Mouse (Mus musculus): ENCODE measurements around the gene Rgs6.

The Rgs6 gene

DNA sequence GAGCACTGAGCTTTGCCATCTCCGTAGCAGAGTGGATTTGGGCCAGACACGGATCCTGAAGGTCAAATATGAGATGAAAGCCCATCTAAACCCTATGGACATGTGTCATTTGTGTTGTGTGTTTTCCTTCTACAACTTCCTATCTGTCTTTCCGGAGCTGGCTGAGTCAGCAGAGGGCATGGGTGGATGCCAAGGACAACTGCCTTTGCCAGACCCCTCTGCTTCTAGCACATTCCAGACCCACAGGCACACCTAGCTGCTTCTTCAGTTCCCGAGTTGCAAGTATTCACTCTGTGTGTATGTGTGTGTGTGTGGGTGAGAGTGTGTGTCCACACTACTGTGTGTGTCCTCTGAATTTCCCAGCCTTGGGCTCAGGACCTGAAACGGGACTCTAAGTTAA, 547.9 kb downstream of the Rgs6 start:
- DNase-seq (ENCODE audit: low spot score), result no peak

DNA sequence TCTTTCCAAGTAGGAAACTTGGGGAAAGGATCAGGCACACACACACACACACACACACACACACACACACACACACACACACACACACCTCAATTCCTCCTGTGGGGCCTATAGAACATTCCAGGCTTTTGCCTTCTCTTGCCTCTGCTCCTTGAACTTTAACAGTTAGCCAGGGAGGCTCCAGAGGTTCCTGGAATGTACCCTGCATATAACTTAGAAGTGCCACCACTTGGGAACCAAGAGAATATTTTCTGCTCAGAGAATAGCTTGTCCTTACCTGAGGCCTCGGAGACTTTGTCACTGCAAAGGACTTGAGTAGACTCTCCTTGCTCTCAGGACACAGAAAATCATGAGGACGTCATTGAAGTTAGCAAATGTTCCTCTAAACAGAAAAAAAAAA, 548.4 kb downstream of the Rgs6 start:
- DNase-seq (ENCODE audit: low spot score), result no peak

- no peak for DNase-seq (ENCODE audit: low spot score)
Measured at GRCm38 (mm10) chr12:83137001-83137400, 548.9 kb downstream of the Rgs6 start.

DNA sequence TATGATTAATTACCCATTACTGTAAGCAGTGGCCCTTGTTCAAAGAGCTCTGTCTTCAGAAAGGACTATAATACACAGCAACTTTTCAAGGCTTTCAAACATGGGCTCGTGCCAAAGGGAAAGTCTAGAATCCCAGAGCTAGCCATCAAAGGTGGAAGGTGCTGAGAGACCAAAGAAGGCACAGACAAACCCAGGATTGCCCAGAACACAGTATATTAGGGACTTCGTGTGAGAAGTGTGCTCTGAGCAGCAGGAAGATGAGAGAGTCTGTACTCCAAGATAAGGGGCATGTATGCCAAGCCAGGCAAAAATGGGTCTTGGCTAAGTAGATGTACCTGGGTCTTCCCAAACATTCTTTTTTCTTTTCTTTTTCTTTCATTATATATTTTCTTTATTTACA, 553.1 kb downstream of the Rgs6 start:
- DNase-seq (ENCODE audit: low spot score), result no peak

DNA sequence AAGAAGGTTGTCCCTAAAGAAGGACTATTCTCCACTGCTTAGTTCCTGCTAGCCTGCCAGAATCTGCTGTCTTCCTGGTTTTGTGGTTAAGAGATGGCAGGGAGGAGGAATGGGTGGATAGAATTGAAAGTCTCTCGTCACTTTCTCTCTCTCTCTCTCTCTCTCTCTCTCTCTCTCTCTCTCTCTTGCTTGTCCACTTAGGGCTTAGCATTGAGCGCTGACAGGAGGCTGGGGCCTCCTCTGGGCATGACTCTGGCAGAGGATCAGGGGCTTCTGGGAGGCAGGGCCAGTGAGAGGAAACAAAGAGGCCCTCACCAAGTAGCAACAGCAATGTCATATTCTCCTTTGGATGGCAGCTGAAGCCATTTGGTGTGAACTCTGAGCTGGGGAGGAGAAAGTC, 554.4 kb downstream of the Rgs6 start:
- DNase-seq (ENCODE audit: low spot score), result no peak

DNA sequence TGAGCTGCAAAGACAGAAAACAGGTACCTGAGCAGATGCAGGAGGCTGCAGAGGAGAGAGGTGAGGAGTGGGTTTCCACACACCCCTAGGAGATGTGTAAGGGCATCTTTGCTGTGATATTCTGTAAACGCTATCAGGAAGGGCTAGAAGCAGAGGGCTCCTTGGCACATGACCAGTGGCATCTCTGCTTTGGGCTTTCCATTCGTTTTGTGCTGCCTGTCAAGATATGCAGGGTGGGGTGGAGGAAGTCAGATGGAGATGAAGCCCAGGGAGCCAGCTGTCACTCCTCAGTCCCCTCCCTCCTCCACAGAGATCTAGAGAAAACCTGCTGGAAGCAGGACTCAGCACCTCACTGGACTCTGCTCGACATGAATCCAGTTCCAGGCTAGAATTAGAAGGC, 555.0 kb downstream of the Rgs6 start:
- DNase-seq (ENCODE audit: low spot score), result no peak

GRCm38 (mm10) chr12:83143574-83143973, 555.5 kb downstream of the Rgs6 start:
- DNase-seq (ENCODE audit: low spot score), result no peak

DNA sequence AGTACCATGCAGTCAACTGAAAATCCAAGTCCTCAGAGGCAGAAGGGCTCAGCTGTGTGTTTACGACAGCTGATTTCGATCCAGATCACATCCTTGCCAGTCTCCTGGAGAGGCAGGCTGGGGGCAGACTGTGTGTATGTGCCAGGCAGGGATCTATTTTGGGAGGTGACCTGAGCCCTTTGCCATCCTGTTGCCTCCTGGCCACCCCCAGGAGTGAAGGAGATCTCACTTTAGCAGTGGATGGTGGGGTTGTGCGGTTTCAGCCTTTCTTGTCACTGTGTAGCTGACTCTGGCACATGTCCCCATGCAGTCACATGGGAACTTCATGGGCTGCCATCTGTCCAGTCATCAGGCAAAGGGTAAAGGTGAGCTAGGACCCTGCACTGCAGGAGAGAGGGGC, 557.0 kb downstream of the Rgs6 start:
- DNase-seq (ENCODE audit: low spot score), result no peak

DNA sequence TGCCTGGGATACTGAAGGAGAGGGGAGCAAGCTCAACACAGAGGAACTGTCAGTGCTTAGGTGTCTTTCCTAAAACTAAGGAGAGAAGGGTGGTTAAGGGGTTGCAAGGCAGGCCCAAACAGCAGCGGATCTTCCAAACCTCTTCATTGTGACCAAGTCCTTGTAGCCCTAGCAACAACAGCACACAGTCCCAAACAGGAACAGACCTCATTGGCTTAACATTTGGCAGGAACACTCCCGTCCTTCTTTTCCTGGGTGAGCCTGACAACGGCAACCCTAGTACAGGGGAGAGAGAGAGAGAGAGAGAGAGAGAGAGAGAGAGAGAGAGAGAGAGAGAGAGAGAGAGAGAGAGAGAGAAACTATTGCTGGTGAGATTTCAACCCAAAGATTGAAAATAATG, 557.8 kb downstream of the Rgs6 start:
- DNase-seq (ENCODE audit: low spot score), result no peak

DNA sequence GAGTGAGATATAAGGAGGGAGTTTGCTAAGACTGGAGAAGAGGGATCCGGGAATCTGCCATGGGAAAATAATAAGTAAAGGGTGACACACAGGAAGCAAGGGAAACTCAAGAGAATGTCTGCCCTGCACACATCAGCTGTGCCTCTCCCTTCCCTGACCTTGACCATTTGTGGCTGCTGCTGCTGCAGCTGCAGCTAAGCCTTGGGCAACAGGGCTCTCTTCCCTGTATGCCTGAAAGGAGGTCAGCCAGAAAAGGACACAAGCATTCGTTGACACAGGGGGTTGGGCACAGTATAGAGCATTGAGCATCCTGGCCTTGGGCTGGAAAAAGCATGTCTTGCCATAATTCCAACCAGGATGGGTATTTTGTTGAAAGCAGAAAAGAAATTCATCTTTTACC, 558.8 kb downstream of the Rgs6 start:
- peak; percentile 47 for DNase-seq (ENCODE audit: low spot score)

GRCm38 (mm10) chr12:83150030-83150429, 561.9 kb downstream of the Rgs6 start:
- DNase-seq (ENCODE audit: low spot score), result no peak

DNA sequence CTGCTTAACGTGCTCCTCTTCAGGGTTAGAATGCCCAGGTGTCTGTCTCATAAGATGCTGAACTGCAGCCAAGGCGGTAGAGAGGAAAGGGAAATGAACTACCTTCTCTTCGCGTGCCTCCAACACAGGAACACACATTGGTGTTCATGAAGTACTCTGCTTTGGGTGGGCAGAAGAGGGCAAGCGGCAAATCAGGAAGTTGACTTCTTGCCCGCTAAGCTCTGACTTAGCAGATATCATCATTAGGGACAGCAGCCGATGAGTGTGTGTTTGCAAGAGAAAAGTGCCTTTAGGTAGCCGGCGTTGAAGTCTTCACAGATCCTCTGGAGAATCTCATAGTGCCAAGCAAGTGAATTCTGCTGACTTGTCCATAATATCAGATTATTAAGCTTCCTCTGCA, 562.7 kb downstream of the Rgs6 start:
- DNase-seq (ENCODE audit: low spot score), result no peak

DNA sequence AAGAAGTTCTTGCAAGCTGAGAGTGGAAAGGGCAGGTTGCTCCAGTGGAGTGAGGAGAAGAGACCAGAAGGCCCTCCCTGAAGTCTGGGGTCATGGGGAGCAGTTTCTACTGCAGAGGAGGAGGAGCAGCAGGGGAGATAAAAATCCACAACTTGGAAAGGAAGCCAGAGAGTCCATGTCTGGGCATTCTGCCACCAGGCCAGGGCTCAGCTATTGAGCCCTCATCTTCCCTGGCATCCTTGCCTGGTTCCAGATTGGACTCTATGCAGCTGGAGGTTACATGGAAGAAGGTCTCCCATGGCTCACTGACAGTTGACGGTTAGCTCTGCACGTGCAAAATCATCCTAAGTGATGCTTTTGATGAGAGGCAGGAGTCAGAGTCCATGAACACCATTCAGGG, 563.4 kb downstream of the Rgs6 start:
- DNase-seq (ENCODE audit: low spot score), result peak; percentile 41

DNA sequence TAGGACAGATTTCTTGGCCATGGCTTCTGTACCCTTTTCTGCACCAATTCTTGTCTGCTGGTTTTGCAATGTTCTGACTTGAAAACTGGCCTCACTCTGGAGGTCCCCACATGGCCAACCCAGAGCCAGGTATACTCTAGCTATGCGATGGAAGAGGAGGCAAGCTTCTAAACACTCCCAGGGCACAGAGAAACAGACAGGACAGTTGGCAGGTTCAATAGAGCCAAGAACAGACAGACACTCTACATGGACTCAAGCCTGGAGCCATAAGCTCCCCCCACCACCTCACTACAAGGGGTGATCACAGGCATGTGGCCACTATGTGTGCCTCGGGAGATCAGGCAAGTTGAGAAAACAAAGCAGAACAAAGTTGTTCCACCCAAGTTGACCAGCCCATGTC, 572.1 kb downstream of the Rgs6 start:
- no peak for DNase-seq (ENCODE audit: low spot score)

- DNase-seq (ENCODE audit: low spot score), result no peak
Measured at GRCm38 (mm10) chr12:83160700-83161099, 572.6 kb downstream of the Rgs6 start.

- no peak for DNase-seq (ENCODE audit: low spot score)
Measured at GRCm38 (mm10) chr12:83163721-83164120, 575.6 kb downstream of the Rgs6 start.

- no peak for DNase-seq (ENCODE audit: low spot score)
Measured at GRCm38 (mm10) chr12:83165058-83165457, 577.0 kb downstream of the Rgs6 start.

- DNase-seq (ENCODE audit: low spot score), result no peak
Measured at GRCm38 (mm10) chr12:83168310-83168709, 580.2 kb downstream of the Rgs6 start.

- DNase-seq (ENCODE audit: low spot score), result no peak
Measured at GRCm38 (mm10) chr12:83169495-83170209, 581.6 kb downstream of the Rgs6 start.

DNA sequence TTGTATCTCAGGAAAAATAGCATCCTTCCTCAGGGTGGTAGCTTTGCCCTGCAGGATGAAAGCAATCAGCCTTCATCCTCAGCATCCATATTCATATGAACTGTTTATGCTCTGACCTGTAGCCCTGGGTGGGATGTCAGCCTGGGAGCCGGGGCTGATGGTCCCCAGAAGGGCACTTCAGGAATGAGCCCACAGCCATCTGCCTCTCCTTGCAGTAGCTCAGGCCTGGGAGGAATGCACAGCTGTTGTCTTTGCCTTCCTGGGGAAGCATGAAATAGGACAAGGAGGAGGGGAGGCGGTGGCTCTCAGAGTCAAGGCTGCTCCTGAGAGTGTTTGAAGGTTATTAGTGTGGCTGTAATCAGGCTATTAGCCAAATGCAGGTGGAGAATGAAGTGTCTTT, 590.7 kb downstream of the Rgs6 start:
- no peak for DNase-seq (ENCODE audit: low spot score)

DNA sequence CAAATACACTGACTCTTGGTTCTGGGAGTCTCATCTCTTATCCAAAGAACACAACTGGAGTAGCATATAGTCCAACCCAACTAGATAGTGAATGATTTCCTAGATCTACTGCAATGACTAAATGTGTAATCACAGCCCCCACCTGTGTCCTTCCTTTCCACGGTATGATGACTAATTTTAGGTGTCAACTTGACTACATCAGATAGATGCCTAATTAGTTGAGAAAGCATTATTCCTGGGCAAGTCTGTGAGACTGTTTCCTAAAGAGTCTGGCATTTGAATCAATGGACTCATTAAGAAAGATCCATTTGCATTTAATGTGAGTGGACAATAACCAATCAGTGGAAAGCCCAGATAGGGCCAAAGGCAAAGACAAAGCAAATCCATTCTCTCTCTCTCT, 591.8 kb downstream of the Rgs6 start:
- no peak for DNase-seq (ENCODE audit: low spot score)

GRCm38 (mm10) chr12:83180561-83180960, 592.5 kb downstream of the Rgs6 start:
- no peak for DNase-seq (ENCODE audit: low spot score)

DNA sequence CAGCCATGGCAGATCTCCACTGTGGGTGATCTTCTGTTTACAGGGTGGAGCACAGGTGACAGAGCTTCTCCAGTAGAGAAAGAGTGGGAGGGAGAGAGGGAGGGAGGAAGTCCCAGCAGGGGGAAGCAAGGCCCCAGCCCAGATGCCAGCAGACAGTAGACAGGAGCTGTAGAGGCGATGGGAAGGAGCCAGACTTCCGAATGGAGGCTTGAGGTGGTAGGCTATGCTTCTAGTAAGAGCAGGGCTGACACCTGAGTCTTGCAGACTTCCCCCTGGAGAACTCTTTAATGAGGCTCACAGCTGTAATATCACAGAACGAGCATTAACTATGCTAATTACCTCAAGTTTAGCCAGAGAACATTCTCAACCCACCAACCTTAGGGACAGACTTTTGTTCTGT, 613.6 kb downstream of the Rgs6 start:
- DNase-seq (ENCODE audit: low spot score), result no peak

GRCm38 (mm10) chr12:83204361-83204760, 616.3 kb downstream of the Rgs6 start:
- DNase-seq (ENCODE audit: low spot score), result no peak

- DNase-seq (ENCODE audit: low spot score), result no peak
Measured at GRCm38 (mm10) chr12:83206866-83207265, 618.8 kb downstream of the Rgs6 start.

All from ovary, postnatal 36 days (tissue).